Mouse (Mus musculus): ENCODE measurements around the gene Ctnna2. TPM values are rescaled to one million over a fixed set of nuclear protein-coding genes. Genes with fewer than 3 reads are reported as not detected.

Gene Ctnna2
- total RNA-seq (2023), result not detected in 4 replicates

GRCm38 (mm10) chr6:77979241-77979961, at the start of gene Ctnna2:
Gene Ctnna2 (minus strand): TSS chr6:77979699.

GRCm38 (mm10) chr6:77242601-77243406, 736.7 kb downstream of the Ctnna2 start, which contains the start of gene Lrrtm1:
Gene Lrrtm1 (plus strand): TSS chr6:77242689.

Measured in B cell, adult 62 days (primary cell).